Mouse (Mus musculus) lung, postnatal 0 days (tissue): ENCODE results near the gene Xaf1.

ENCODE experiments used
- CTCF ChIP-seq: IDR thresholded peaks from 2 replicates; pipeline ENCODE4 v1.5.1; 2016; ENCODE audit warnings: antibody characterized with exemption, mild to moderate bottlenecking
- EP300 ChIP-seq: IDR thresholded peaks from 2 replicates; pipeline ENCODE4 v1.6.1; 2016; ENCODE audit warnings: antibody characterized with exemption, mild to moderate bottlenecking, control low read depth

DNA sequence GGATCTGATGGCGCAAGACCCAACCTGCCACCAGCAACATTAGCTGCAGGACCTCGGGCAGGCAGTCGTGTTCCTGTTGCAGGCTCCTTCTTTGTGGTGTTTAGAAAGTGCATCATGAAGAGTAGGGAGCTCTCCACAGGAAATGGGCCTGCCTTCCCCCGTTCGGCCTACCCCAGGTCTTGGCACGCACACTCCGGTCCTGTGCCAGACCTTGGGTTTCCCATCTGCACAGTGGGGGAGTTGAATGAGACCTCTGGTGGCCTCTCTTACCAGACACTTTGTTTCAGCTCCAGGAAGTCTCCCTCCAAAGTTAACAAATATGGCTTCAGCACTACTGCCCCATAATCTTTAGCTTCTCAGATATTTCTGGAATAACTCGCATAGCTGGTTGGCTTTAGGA is 35.3 kb downstream of the Xaf1 start:
- no peak for TF ChIP-seq CTCF
- TF ChIP-seq EP300: no peak
